Mouse (Mus musculus) liver, postnatal 0 days (tissue): ENCODE measurements at regions not wholly inside any gene's neighbourhood (a gene's known extent, or its start where the extent isn't known, plus 50 kb on each side); places are given as distances from the start of the nearest gene placed in this dataset.

ENCODE experiments used
- ATAC-seq: fragments of 200-750 bp; cut with Nextera tagmentation; 2 replicates; pipeline ENCODE4 v1.8.0; 2017; ENCODE audit warnings: mild to moderate bottlenecking, moderate library complexity
- DNase-seq: peaks from one replicate; pipeline ENCODE4 v3.0.0-alpha.2; 2016
- H3K27ac ChIP-seq: fragments of 300-500 bp; sonication (generic); 2 replicates; pipeline ENCODE4 v1.5.1; 2014; ENCODE audit warnings: antibody characterized with exemption, moderate library complexity, mild to moderate bottlenecking, low read depth
- H3K27me3 ChIP-seq: fragments of 300-500 bp; sonication (generic); 2 replicates; pipeline ENCODE4 v1.6.1; 2014; ENCODE audit warnings: low read length, control low read depth, mixed read lengths; ENCODE audit not compliant: insufficient read depth
- H3K36me3 ChIP-seq: fragments of 300-500 bp; sonication (generic); replicated peaks from 2 replicates; pipeline ENCODE4 v1.6.1; 2014; ENCODE audit warnings: mild to moderate bottlenecking, control low read depth, low read length, moderate library complexity, mixed read lengths; ENCODE audit not compliant: insufficient read depth
- H3K4me1 ChIP-seq: fragments of 300-500 bp; sonication (generic); 2 replicates; pipeline ENCODE4 v1.6.1; 2014; ENCODE audit warnings: antibody characterized with exemption, mild to moderate bottlenecking, control low read depth; ENCODE audit not compliant: insufficient read depth
- H3K4me2 ChIP-seq: fragments of 300-500 bp; sonication (generic); 2 replicates; pipeline ENCODE4 v1.6.1; 2014; ENCODE audit warnings: low read depth, mild to moderate bottlenecking, low read length, moderate library complexity, mixed read lengths
- H3K4me3 ChIP-seq: fragments of 300-500 bp; sonication (generic); 2 replicates; pipeline ENCODE4 v1.5.1; 2014; ENCODE audit warnings: low read depth, low read length
- H3K9ac ChIP-seq: fragments of 300-500 bp; sonication (generic); replicated peaks from 2 replicates; pipeline ENCODE4 v1.6.1; 2014; ENCODE audit warnings: mild to moderate bottlenecking, moderate library complexity
- H3K9me3 ChIP-seq: fragments of 300-500 bp; sonication (generic); 2 replicates; pipeline ENCODE4 v1.6.1; 2016; ENCODE audit warnings: mild to moderate bottlenecking, control low read depth, low read length, mixed read lengths
- CTCF ChIP-seq: sonication (generic); IDR thresholded peaks from 2 replicates; pipeline ENCODE4 v1.5.1; 2016; ENCODE audit warnings: antibody characterized with exemption, low read depth
- EP300 ChIP-seq: IDR thresholded peaks from 2 replicates; pipeline ENCODE4 v1.6.1; 2016; ENCODE audit warnings: antibody characterized with exemption, low read depth, mild to moderate bottlenecking
- WGBS: fragments of 180-500 bp; shearing (Covaris S2); extraction: QIAGEN DNeasy Blood & Tissue Kit; methylation state at CpG from one replicate; pipeline ENCODE4 v1.1.7; 2014; ENCODE audit not compliant: insufficient replicate concordance; 5-methylcytosine and 5-hydroxymethylcytosine counted together

DNA sequence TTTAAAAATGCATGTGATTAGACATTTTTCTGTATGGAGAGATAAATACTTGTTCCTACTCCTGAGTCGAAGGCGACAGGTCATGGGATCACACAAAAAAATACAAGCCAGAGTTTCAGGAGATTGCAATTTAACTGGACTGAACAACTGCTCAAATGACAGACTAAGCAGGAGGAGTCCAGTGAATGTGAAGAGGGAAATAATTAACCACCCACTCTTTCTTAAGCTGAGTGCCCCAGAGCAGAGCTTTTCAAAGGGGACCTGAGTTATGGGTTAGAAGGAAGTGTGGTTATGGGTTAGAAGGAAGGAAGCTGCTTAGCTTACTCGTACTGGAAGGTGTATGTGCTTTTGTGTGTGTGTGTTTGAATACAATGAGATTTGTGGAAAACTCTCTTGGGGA is 307.1 kb upstream of the Pfkp start:
- ATAC-seq (no peak), DNase-seq (no peak)
- Histone ChIP-seq H3K4me1 (no peaks in the 10 kb centered on the region), H3K36me3 (no peaks in the 10 kb centered on the region), H3K27ac (no peak overlapping the region), H3K4me2 (no peak overlapping the region), H3K27me3 (no peaks in the 10 kb centered on the region), H3K9ac (no peak overlapping the region), H3K4me3 (no peak overlapping the region), H3K9me3 (no peaks in the 10 kb centered on the region)
- TF ChIP-seq CTCF (no peak), EP300 (no peak)
- WGBS = 62% methylated on average over 3 of the region's 3 CpGs

DNA sequence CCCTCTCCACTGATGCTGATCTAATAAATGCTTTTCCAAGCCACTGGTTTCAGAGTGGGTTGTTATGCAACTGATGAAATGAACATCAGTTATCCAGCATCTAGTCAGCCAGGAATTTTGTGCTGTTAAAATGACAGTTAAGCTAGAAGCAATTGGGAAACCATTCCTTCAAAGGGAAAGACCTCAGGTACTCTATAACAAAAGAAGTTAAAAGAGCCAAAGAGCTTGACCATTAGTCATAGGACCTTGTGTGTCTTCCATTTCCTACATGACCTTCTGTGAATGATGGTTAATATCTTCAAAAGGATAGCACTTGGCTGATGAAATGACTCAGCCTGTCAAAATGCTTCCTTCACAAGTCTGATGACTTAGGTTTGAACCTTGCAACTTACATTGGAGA is 275.6 kb upstream of the Pfkp start:
- Histone ChIP-seq H3K36me3 (no peaks in the 10 kb centered on the region), H3K4me2 (no peak overlapping the region), H3K9me3 (no peaks in the 10 kb centered on the region), H3K9ac (no peak overlapping the region), H3K27ac (no peak overlapping the region), H3K4me1 (no peaks in the 10 kb centered on the region), H3K27me3 (no peaks in the 10 kb centered on the region), H3K4me3 (no peak overlapping the region)
- ATAC-seq = no peak
- TF ChIP-seq CTCF (no peak), EP300 (no peak)
- DNase-seq = no peak

DNA sequence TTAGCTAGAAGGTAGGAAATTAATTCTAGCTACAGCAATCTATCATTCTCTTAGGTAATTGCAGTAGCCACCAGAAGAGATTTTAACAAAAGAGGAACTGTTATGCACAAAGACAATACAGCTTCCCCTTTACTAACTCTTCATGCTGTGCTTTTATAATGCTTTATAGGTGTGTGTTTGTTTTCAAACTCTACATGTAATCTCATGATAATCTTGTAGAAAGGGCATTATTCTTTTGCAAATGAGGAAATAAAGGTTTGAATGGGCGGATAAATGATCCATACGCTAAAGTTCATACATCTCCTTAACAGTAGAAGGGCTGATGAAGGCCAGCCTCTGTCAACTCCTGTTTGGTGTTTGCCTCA is 273.8 kb upstream of the Pfkp start:
- H3K4me1 ChIP-seq = no peaks in the 10 kb centered on the region
- no peak overlapping the region for H3K4me3 ChIP-seq
- 57% methylated on average over 2 of the region's 2 CpGs for WGBS
- H3K36me3 ChIP-seq = no peaks in the 10 kb centered on the region
- no peaks in the 10 kb centered on the region for H3K27me3 ChIP-seq
- H3K9ac ChIP-seq = no peak overlapping the region
- DNase-seq = no peak
- no peak for ATAC-seq
- no peak for TF ChIP-seq EP300
- no peak for TF ChIP-seq CTCF
- H3K27ac ChIP-seq = no peak overlapping the region
- no peak overlapping the region for H3K4me2 ChIP-seq
- no peaks in the 10 kb centered on the region for H3K9me3 ChIP-seq

DNA sequence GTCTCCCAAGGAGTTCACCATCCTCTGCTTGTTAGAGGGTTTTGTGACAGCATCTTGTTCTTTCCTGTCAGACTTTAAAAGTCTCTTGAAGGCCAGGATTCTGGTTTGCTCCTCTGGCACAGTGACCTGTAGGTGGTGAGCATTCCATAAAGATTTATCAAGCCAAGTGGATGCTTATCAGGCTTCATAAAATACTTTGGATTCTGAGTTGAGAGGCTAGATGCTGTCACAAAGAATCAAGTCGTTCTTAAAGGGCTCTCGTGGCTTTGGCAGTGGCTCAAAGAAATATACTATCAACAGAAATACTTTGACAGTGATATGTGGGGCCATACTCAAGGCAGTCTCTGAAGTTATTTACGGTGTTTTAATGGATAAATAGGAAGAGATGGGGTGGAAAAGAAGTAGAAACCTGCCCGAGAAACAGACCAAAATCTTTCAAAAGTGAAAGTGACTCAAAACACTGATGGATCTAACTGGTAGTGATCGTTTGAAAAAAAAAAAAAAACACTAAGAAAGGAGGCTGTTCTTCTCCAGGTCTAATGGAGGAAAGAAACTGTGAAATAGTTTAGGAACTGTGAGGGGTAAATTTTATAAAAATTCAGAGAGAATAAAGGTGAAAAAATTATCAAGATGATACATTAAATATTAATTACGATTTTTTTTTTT is 273.2 kb upstream of the Pfkp start:
- H3K27me3 ChIP-seq = no peaks in the 10 kb centered on the region
- DNase-seq = no peak
- no peaks in the 10 kb centered on the region for H3K36me3 ChIP-seq
- TF ChIP-seq CTCF (no peak), EP300 (no peak)
- no peak overlapping the region for H3K9ac ChIP-seq
- H3K27ac ChIP-seq = no peak overlapping the region
- ATAC-seq = no peak
- WGBS = 45% methylated on average over 6 of the region's 6 CpGs
- no peak overlapping the region for H3K4me3 ChIP-seq
- no peaks in the 10 kb centered on the region for H3K4me1 ChIP-seq
- H3K9me3 ChIP-seq = no peaks in the 10 kb centered on the region
- H3K4me2 ChIP-seq = no peak overlapping the region

DNA sequence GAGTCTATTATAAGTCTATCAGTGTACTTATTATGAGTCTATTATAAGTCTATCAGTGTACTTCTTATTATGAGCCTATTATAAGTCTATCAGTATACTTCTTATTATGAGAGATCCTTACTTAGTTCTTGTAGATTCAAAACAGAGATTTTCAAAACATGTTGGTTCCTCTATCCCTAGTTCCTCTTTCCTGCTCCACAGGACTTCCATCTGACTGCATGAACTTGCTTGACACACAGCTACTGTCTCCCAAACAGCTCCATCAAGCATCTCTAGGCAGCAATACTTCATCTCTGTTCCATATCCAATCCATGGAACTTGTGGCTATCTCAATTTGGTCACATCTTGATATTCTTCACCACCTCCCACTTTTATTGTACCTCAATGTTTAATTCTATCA is 257.4 kb upstream of the Pfkp start:
- Histone ChIP-seq H3K4me3 (no peak overlapping the region), H3K27ac (no peak overlapping the region), H3K4me2 (no peak overlapping the region), H3K9me3 (no peaks in the 10 kb centered on the region), H3K4me1 (no peaks in the 10 kb centered on the region), H3K9ac (no peak overlapping the region), H3K36me3 (no peaks in the 10 kb centered on the region), H3K27me3 (no peaks in the 10 kb centered on the region)
- no peak for DNase-seq
- TF ChIP-seq EP300 = no peak
- TF ChIP-seq CTCF = no peak
- ATAC-seq = no peak

DNA sequence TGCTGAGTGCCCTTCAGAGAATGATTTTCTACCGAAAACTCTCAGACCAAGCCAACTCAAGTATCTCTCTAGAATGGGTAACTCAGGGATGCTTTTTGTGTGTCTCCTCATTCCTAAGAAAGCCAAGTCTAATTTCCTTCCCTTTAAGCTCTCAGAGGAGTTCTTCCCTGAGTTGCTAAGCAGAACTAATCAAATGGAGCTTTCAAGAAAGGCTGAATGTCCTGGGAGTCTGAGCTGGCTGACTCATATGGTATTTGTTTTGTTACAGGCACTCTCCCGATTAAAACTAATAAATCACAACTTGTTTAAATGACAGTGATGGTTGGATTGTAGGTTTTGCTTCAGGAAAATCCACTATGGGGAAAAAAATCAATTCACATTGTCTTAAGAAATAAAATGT is 253.1 kb upstream of the Pfkp start:
- DNase-seq = no peak
- Histone ChIP-seq H3K9me3 (no peaks in the 10 kb centered on the region), H3K9ac (no peak overlapping the region), H3K4me1 (no peaks in the 10 kb centered on the region), H3K4me2 (no peak overlapping the region), H3K27me3 (no peaks in the 10 kb centered on the region), H3K27ac (no peak overlapping the region), H3K4me3 (no peak overlapping the region), H3K36me3 (no peaks in the 10 kb centered on the region)
- ATAC-seq = no peak
- 59% methylated on average over 2 of the region's 2 CpGs for WGBS
- TF ChIP-seq CTCF = no peak
- no peak for TF ChIP-seq EP300

DNA sequence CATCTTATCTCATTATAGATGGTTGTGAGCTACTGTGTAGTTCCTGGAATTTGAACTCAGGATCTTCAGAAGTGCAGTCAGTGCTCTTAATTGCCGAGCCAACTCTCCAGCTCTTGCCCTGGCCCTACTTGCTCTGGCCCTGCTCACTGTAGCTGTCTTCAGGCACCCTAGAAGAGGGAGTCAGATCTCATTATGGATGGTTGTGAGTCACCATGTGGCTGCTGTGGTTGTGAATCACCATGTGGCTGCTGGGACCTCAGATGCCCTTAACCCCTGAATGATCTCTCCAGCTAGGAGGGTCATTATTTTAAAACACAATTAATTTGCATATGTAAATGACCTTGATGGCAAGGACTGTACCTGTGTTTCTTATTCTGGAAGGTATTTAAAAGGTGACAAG is 249.1 kb upstream of the Pfkp start:
- H3K9me3 ChIP-seq = no peaks in the 10 kb centered on the region
- ATAC-seq (no peak), DNase-seq (no peak)
- TF ChIP-seq CTCF = no peak
- TF ChIP-seq EP300 = no peak
- no peaks in the 10 kb centered on the region for H3K27me3 ChIP-seq
- H3K4me3 ChIP-seq = no peak overlapping the region
- H3K4me2 ChIP-seq = no peak overlapping the region
- H3K27ac ChIP-seq = no peak overlapping the region
- no peaks in the 10 kb centered on the region for H3K36me3 ChIP-seq
- H3K4me1 ChIP-seq = no peaks in the 10 kb centered on the region
- WGBS = 71% methylated on average over 1 of the region's 1 CpGs
- no peak overlapping the region for H3K9ac ChIP-seq
